In genomic region chr6:53654361-53654824, GRCm38 (mm10) we compare ENCODE assay signal across 8 mouse cellular contexts.
DNase-seq lines count a peak whose midpoint lies in the region; ATAC-seq and TF ChIP-seq lines count a peak whose summit lies in the region.

No protein-coding gene starts in this region.

- no peak overlapping the region for H3K9ac ChIP-seq in forebrain, embryonic 14.5 days (ENCODE audit: low read length)
- H3K9ac ChIP-seq in forebrain, embryonic 11.5 days (ENCODE audit: low read length): no peak overlapping the region
- H3K9ac ChIP-seq in lung, embryonic 15.5 days: no peak overlapping the region

- WGBS in forebrain, embryonic 14.5 days: 55% methylated on average over 12 of the region's 12 CpGs
- WGBS in forebrain, embryonic 11.5 days: 78% methylated on average over 12 of the region's 12 CpGs
- whole genome bisulfite sequencing in lung, embryonic 15.5 days: 24% methylated on average over 12 of the region's 12 CpGs
- WGBS in lung, adult 2 months: 56% methylated on average over 12 of the region's 12 CpGs

- H3K4me2 ChIP-seq in forebrain, embryonic 14.5 days (ENCODE audit: low read length): no peak overlapping the region
- H3K4me2 ChIP-seq in forebrain, embryonic 11.5 days (ENCODE audit: low read depth, low read length, severe bottlenecking): no peak overlapping the region
- peak overlapping the region; percentile 21 for H3K4me2 ChIP-seq in lung, embryonic 15.5 days

- no peak overlapping the region for H3K27ac ChIP-seq in forebrain, embryonic 14.5 days (ENCODE audit: low read depth, low read length)
- H3K27ac ChIP-seq in forebrain, embryonic 11.5 days (ENCODE audit: low read depth, low read length): no peak overlapping the region
- H3K27ac ChIP-seq in lung, embryonic 15.5 days: peak overlapping the region; percentile 63

- no peaks in the 10 kb centered on the region for H3K27me3 ChIP-seq in forebrain, embryonic 14.5 days (replicated peaks; ENCODE audit: control insufficient read depth, insufficient read depth, low read length)
- H3K27me3 ChIP-seq in forebrain, embryonic 11.5 days (ENCODE audit: control insufficient read depth, insufficient read depth, low read length): no peaks in the 10 kb centered on the region
- no peaks in the 10 kb centered on the region for H3K27me3 ChIP-seq in lung, embryonic 15.5 days

- peaks cover 13% of the 10 kb centered on the region for H3K4me1 ChIP-seq in forebrain, embryonic 14.5 days (ENCODE audit: control insufficient read depth, insufficient read depth, low read length)
- 0 out of 2 replicates have a peak, but pooled peaks cover 4% of the 10 kb centered on the region for H3K4me1 ChIP-seq in forebrain, embryonic 11.5 days (replicated peaks; ENCODE audit: control insufficient read depth, insufficient read depth, low read length)
- H3K4me1 ChIP-seq in lung, embryonic 15.5 days: peaks cover 34% of the 10 kb centered on the region
- H3K4me1 ChIP-seq in lung, adult 2 months (ENCODE audit: control insufficient read depth, insufficient read depth, low read length): no peaks in the 10 kb centered on the region

- TF ChIP-seq CTCF in lung, adult 2 months (IDR thresholded peaks at IDR 0.05; ENCODE audit: insufficient read depth, low read length): no peak

- H3K9me3 ChIP-seq in forebrain, embryonic 14.5 days (replicated peaks; ENCODE audit: control insufficient read depth, low read length): no peaks in the 10 kb centered on the region
- no peaks in the 10 kb centered on the region for H3K9me3 ChIP-seq in forebrain, embryonic 11.5 days (ENCODE audit: control insufficient read depth, low read length)
- H3K9me3 ChIP-seq in lung, embryonic 15.5 days: no peaks in the 10 kb centered on the region

- H3K36me3 ChIP-seq in forebrain, embryonic 14.5 days (ENCODE audit: control insufficient read depth, insufficient read depth, low read length): no peaks in the 10 kb centered on the region
- no peaks in the 10 kb centered on the region for H3K36me3 ChIP-seq in forebrain, embryonic 11.5 days (ENCODE audit: control insufficient read depth, insufficient read depth, low read length)
- H3K36me3 ChIP-seq in lung, embryonic 15.5 days: no peaks in the 10 kb centered on the region

- peak; percentile 48 for ATAC-seq in forebrain, embryonic 14.5 days
- no peak for ATAC-seq in forebrain, embryonic 11.5 days (replicated peaks; ENCODE audit: low FRiP score)
- peak; percentile 74; the same call in 1 of the 2 replicates for ATAC-seq in lung, embryonic 15.5 days (ENCODE audit: borderline replicate concordance, extremely low read depth, low FRiP score, low TSS enrichment)

- H3K4me3 ChIP-seq in forebrain, embryonic 14.5 days (ENCODE audit: low read depth, low read length): no peak overlapping the region
- H3K4me3 ChIP-seq in forebrain, embryonic 11.5 days (ENCODE audit: low read depth, low read length): no peak overlapping the region
- H3K4me3 ChIP-seq in lung, embryonic 15.5 days: no peak overlapping the region
- H3K4me3 ChIP-seq in lung, adult 2 months (replicated peaks; ENCODE audit: extremely low read depth, low read depth, low read length): no peak overlapping the region

- no peak for TF ChIP-seq POLR2A in lung, adult 2 months (IDR thresholded peaks at IDR 0.05; ENCODE audit: borderline replicate concordance, extremely low read depth, low read depth, low read length)

- DNase-seq in forebrain, embryonic 14.5 days (ENCODE audit: low spot score): peak; percentile 64
- DNase-seq in forebrain, embryonic 11.5 days (ENCODE audit: low spot score): no peak
- DNase-seq in lung, adult 2 months: no peak
- peak; percentile 88 for DNase-seq in forelimb bud, embryonic 11.5 days (ENCODE audit: low read depth, low spot score)
- DNase-seq in mesoderm, embryonic 11.5 days (ENCODE audit: low read depth, low spot score): peak; percentile 70
- no peak for DNase-seq in layer of hippocampus, postnatal 14 days (ENCODE audit: low spot score in 2 of 2)
- DNase-seq in cerebellum, postnatal 36 days: no peak

Comparison
In these comparisons a context has a peak if more than half of its experiments do, and no peak if none do; other contexts are left out.
1. DNase-seq: peak in forebrain, embryonic 14.5 days (single experiment), forelimb bud, embryonic 11.5 days (single experiment) and mesoderm, embryonic 11.5 days (single experiment); none in forebrain, embryonic 11.5 days (single experiment), lung, adult 2 months (single experiment), layer of hippocampus, postnatal 14 days (0 of 2) and cerebellum, postnatal 36 days (0 of 2).